Mouse (Mus musculus): ENCODE measurements around the gene Nup93.
A peak's percentile ranks its signal among the peaks of the same experiment; 100 is the strongest.

Nup93 gene

DNA sequence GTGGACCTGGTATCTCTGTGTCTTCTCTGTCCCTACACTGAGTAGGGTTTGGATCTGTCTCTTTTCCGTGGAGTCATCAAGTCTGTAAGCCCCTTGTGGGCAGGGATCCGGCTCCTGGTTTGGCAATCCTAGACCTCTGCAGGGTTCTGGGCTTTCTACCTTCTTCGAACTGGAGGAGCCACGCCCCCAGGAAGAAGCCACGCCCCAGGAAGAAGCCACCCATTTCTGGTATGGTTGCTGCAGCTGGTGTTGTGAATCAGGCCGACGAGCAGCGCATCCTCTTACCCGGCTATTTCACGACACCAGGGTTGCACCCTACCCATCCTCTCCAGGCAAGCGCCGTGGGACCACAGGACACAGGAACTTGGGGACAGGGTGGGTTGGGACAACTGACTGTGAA is 109.7 kb downstream of the Nup93 start:
- peak; percentile 41 for DNase-seq

GRCm38 (mm10) chr8:94326016-94326415 is 111.7 kb downstream of the Nup93 start:
- no peak for DNase-seq

GRCm38 (mm10) chr8:94328932-94329728 is 114.8 kb downstream of the Nup93 start, which contains the start of gene Slc12a3:
Gene Slc12a3 (plus strand): TSS chr8:94329201.
- DNase-seq, result no peak

GRCm38 (mm10) chr8:94330733-94331132 is 116.4 kb downstream of the Nup93 start:
- peak; percentile 68 for DNase-seq

- peak; percentile 48 for DNase-seq
Observed at GRCm38 (mm10) chr8:94333345-94333744, 119.0 kb downstream of the Nup93 start.

DNA sequence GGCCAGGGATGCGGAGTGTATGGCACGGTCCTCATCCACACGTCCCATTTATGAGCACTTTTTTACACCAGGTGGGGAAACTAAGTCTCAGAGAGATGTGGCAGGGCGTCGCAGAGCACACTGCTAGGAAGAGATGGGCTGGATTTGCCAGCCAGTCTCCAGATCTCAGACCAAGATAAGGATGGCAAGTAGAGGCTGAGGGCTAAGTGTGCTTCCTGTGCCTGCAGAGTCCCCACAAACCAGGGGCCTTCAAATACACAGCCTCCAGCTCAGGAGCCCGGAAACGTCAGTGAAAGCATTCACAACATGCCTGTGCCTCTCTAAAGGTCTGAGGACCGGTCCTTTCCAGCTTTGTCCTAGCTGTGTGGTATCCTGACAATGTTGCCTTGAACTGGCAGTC is 123.2 kb downstream of the Nup93 start:
- DNase-seq, result no peak

- no peak for DNase-seq
Observed at GRCm38 (mm10) chr8:94340796-94341195, 126.4 kb downstream of the Nup93 start.

DNA sequence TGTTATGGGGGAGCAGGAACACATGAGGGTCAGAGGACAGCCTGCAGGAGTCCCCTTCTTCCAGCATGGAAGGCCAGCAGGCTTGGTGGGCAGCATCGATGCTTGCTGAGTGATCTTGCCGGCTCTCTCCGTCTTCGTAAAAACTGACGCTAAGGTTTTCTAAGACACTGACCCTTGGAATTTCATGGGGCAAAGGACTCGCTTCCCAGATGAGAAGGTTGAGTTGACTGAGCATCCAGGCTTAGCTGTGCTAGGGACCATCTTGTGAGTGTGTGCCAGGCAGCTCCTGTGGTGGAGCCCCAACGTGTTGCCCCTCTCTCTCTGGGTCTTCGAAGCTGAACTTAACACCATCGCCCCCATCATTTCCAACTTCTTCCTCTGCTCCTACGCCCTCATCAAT is 128.3 kb downstream of the Nup93 start:
- no peak for DNase-seq

- DNase-seq, result peak; percentile 89
Observed at GRCm38 (mm10) chr8:94343290-94343689, 128.9 kb downstream of the Nup93 start.

DNA sequence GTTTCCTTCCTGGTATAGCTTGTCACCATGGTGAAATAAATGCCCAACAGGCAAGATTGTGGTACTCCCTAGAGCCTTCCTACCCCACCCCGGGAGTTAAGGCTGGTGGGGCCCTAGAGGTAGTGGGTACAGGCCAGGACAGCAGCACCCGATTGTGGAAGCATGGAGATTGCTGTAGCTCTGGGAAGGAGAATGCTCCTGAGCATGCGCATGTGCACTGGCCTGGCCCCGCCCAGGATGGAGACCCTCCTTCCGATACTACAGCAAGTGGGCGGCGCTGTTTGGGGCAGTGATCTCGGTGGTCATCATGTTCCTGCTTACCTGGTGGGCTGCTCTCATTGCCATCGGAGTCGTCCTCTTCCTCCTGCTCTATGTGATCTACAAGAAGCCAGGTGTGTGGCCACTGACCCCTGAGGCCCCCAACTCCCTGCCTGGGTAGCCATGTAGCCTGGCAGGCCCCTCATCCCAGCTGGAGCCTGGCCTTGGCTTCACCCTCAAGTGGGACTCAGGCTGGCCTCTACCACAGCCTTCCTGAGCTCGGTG is 129.5 kb downstream of the Nup93 start:
- DNase-seq, result no peak

- no peak for DNase-seq
Observed at GRCm38 (mm10) chr8:94345657-94346056, 131.3 kb downstream of the Nup93 start.

GRCm38 (mm10) chr8:94346264-94346663 is 131.9 kb downstream of the Nup93 start:
- DNase-seq, result no peak

GRCm38 (mm10) chr8:94348425-94348824 is 134.1 kb downstream of the Nup93 start:
- DNase-seq, result peak; percentile 50

- peak; percentile 48 for DNase-seq
Observed at GRCm38 (mm10) chr8:94354069-94354531, 139.7 kb downstream of the Nup93 start.

- peak; percentile 59 for DNase-seq
Observed at GRCm38 (mm10) chr8:94354571-94354970, 140.2 kb downstream of the Nup93 start.

GRCm38 (mm10) chr8:94357220-94357619 is 142.9 kb downstream of the Nup93 start:
- DNase-seq, result no peak

- DNase-seq, result peak; percentile 93
Observed at GRCm38 (mm10) chr8:94358541-94358940, 144.2 kb downstream of the Nup93 start.

DNA sequence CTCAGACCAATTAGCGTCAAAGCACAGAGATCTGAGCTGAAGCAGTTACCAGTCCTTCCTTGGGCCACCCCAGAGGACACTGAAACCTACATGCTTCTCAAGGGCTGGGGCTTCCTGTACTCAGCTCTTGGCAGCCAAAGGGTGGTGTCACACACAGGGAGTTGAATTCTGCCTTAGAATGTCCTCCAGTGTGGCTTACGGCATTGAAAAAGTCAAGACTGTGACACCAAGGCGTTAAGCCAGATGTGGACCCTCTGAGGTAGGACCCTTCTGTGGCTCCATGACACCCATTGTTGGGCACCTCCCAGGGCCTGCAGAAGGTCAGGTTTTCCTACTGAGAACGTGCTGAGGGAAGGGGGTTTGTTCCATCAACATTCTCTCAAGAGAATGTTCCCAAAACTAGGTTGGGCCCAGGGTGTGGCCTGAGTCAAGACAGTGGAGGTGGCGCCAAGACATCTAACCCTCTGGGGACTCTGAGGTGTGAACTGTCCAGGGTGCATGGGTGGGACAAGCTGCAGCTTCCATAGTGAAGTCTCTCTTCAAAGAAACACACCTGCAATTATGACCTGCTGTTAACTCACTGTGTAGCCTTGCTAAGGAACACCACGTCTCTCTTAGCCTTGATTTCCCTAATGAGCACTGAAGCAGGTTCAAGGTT is 147.5 kb downstream of the Nup93 start:
- no peak for DNase-seq

DNA sequence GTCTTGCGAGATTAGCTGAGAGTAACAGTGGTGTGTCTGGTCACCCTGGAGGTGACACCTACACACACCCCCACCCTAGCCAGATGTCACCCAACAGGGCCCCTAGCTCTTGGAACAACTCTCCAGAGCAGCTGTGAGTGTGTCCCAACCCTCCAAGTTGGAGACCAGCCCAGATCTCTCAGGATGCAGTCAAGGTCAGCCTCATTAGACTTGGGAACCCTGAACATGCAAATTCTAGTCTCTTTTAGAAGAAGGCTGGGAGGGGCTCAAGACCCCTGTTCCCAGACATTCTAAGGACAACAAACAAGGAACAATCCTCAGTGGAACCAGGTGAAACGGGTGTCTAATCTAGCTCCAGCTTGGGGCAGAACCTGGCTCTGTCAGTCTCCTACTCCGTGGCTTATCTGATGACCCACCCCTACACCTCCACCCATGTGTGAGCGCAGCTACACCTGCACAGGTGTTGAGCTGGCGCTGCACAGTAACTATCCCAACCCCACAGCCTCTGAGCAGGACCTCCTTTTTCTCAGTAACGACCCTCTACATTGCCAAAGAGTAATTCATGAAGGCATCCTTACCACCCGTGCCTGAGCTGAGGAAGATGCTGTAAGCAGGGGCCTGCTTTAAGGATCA is 148.4 kb downstream of the Nup93 start:
- peak; percentile 82 for DNase-seq

- DNase-seq, result peak; percentile 91
Observed at GRCm38 (mm10) chr8:94363288-94363688, 148.9 kb downstream of the Nup93 start.

DNA sequence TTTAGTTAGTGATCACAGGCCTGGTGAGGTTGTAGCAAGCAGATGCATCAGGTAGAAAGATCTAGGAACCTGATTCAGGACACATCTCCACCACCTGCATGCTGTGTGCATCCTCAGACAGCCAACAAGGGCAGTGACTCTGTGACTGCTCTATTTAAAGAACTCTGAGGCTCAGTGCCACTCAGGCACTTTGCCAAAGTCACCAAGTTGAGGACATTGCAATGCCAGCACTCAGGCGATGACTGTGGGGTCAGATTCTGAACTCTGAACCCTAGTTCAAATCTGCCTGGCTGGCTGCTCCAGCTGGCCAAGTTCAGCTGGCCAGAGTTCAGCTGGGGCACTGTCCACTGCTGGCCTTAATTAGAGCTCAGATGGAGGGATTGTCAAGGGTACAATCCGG is 149.5 kb downstream of the Nup93 start:
- DNase-seq, result peak; percentile 65

DNA sequence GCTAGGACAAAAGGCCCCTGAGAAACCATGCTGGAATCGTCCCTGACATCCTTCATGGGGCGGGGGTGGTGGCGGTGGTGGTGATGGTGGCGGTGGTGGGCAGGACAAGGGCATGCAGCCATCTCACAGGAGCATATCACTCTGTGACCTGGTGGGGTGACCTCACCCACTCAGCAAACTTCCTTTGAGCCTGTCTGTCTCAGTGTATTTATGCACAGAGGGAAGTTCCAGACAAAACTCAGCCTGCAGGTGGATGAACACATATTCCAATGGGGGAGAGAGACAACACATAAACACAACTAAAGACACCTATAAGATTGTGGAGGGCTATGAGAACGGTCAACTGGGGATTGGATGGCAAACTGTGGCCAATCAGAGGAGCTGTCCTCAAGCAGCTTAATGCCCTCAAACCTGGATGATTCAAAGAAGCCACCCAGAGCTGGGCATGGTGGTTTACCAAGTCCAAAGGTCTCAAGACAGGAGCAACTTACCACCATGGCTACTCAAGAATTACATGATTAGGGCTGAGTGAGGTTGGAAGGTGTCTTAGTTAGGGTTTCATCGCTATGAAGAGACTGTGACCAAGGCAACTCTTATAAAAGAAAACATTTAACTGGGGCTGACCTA is 150.4 kb downstream of the Nup93 start:
- DNase-seq, result no peak

DNA sequence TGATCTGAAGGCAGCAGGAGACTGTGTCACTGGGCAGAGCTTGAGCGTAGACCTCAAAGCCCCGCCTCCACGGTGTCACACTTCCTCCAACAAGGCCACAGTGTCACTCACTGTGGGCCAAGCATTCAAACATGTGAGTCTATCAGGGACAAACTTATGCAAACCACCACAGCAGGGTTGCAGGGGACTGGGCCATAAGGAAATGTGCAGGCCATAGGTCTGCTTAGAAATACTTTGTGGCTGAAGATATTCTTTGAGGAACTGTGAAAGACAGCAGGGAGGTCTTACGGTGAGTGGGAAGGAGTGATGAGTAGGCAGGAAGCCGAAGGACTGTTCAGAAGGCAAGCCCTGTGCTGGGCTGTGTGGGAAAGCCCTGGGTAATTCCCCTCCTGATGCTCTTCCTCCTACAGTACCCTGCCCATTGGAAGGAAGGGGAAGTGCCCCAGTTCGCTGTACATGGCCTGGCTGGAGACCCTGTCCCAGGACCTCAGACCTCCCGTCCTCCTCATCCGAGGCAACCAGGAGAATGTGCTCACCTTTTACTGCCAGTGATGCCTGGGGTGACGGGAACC is 151.1 kb downstream of the Nup93 start:
- DNase-seq, result peak; percentile 55

Data from lung, postnatal 10 days (tissue).